Mouse (Mus musculus): Measurements from ENCODE around the gene Naaladl2. TPM values are rescaled to one million over a fixed set of nuclear protein-coding genes. Genes with fewer than 3 reads are reported as not detected.

Naaladl2 gene
- polyA plus RNA-seq, 1 experiment from 2014 or later: 3.9 TPM

DNA sequence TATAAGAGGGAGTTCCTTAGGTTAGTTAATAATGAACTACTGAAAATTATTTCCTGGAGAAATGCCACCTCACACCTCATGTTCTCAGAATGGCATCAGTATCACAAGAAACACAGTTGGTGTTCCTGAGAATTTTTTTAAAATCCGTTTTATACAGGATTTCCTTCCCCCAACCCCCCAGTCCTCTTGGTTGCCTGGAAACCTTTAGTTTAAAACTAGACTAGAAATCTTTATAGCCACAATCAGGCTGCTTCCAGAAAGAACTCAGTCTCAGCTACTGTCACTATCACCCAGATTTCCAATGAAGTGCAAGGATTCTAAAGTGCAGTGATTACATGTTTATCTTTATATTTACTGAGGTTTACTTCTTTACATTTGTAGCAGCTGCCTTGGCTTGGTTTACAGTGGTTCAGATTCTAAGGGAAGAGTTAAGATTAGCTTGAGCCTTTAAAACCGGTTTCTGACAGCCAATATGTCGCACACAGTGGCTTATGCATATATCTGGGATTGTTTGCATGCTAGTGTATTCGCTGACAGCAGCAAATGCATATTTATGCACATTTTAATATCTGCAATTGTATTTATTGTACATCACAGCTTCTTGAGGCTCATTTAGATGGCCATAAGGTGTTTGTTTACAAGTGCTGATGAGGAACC lies 657.5 kb downstream of the Naaladl2 start:
- no peaks in the 10 kb centered on the region for H3K4me1 ChIP-seq (replicated peaks; ENCODE audit: insufficient read depth, low read length)
- H3K27me3 ChIP-seq (ENCODE audit: insufficient read depth, low read length): no peaks in the 10 kb centered on the region
- WGBS: 68% methylated on average over 4 of the region's 4 CpGs
- H3K9ac ChIP-seq (ENCODE audit: low read depth, low read length): no peak overlapping the region
- no peaks in the 10 kb centered on the region for H3K9me3 ChIP-seq (replicated peaks; ENCODE audit: low read length)
- DNase-seq (ENCODE audit: low spot score) (no peak), ATAC-seq (replicated peaks; ENCODE audit: low FRiP score, low read depth) (no peak)
- H3K36me3 ChIP-seq (ENCODE audit: insufficient read depth, low read length): no peaks in the 10 kb centered on the region
- no peak overlapping the region for H3K27ac ChIP-seq
- H3K4me2 ChIP-seq (ENCODE audit: low read length): no peak overlapping the region
- TF ChIP-seq CTCF (IDR thresholded peaks at IDR 0.05; ENCODE audit: low read depth): no peak
- no peak overlapping the region for H3K4me3 ChIP-seq (replicated peaks; ENCODE audit: low read depth, low read length)

DNA sequence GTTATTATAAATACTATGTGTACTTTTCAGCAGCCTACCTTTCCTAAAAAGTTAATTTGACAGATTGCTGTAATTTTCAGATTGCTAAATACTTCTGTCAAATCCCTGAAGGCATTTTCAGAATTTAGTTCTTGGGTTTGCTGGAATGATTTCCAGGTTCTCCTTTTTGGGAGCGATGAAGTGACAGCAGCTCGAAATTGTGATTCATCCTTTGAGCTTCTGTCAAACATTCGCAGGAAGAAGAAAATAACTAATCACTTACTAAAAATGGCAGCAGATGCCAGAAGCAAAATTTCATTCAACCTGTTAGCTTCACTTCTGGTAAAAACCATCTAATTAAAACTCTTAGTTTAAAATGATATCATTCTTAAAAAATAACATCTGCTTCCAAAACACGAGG lies 680.1 kb downstream of the Naaladl2 start:
- ATAC-seq (replicated peaks; ENCODE audit: low FRiP score, low read depth) (no peak), DNase-seq (ENCODE audit: low spot score) (no peak)
- Histone ChIP-seq H3K4me3 (replicated peaks; ENCODE audit: low read depth, low read length) (no peak overlapping the region), H3K4me2 (ENCODE audit: low read length) (no peak overlapping the region), H3K27ac (no peak overlapping the region), H3K9me3 (replicated peaks; ENCODE audit: low read length) (no peaks in the 10 kb centered on the region), H3K36me3 (ENCODE audit: insufficient read depth, low read length) (no peaks in the 10 kb centered on the region), H3K9ac (ENCODE audit: low read depth, low read length) (no peak overlapping the region), H3K4me1 (replicated peaks; ENCODE audit: insufficient read depth, low read length) (no peaks in the 10 kb centered on the region), H3K27me3 (ENCODE audit: insufficient read depth, low read length) (no peaks in the 10 kb centered on the region)
- WGBS: 92% methylated on average over 4 of the region's 4 CpGs
- no peak for TF ChIP-seq CTCF (IDR thresholded peaks at IDR 0.05; ENCODE audit: low read depth)

DNA sequence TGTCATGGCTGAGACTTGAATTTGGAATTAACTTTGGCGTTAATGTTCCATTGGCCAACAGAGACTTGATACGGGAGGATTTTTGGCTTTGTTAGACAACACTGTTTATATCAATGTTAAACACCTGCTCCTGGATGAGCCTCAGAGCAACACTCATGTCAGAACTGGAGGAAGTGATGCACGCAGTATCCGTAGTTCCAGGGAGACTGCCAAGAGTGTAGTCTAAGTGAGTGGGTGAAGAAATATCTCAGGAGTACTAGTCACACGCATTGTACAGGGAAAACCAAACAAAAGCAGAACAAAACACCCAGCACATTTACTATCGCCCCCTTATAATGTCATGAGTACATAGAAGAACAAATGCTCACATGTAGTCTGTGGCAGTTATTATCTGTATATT lies 703.4 kb downstream of the Naaladl2 start:
- WGBS: 84% methylated on average over 6 of the region's 6 CpGs

DNA sequence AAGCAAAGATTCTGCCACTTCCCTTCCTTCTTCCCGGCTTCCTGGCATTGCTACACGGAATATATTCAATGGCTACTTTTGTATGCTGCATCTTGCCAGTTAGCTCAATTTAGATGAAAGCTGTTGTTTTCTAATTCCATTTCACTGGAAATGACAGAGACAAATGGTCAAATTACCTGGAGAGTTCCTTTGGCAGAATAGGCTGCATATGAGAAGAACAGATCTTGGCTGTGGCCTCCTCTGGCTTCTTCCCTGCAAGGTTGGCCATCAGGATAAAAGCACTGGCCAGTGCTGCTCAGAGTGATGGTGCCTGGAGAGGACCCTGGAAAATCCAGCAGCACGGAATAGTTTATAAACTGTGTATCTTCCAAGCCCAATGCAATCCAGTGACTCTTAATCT lies 711.3 kb downstream of the Naaladl2 start:
- ATAC-seq (replicated peaks; ENCODE audit: low FRiP score, low read depth) (no peak), DNase-seq (ENCODE audit: low spot score) (no peak)
- Histone ChIP-seq H3K9me3 (replicated peaks; ENCODE audit: low read length) (no peaks in the 10 kb centered on the region), H3K27me3 (ENCODE audit: insufficient read depth, low read length) (no peaks in the 10 kb centered on the region), H3K27ac (no peak overlapping the region), H3K4me2 (ENCODE audit: low read length) (no peak overlapping the region), H3K36me3 (ENCODE audit: insufficient read depth, low read length) (no peaks in the 10 kb centered on the region), H3K4me1 (replicated peaks; ENCODE audit: insufficient read depth, low read length) (no peaks in the 10 kb centered on the region), H3K9ac (ENCODE audit: low read depth, low read length) (no peak overlapping the region), H3K4me3 (replicated peaks; ENCODE audit: low read depth, low read length) (no peak overlapping the region)
- TF ChIP-seq CTCF (IDR thresholded peaks at IDR 0.05; ENCODE audit: low read depth): no peak
- WGBS: 89% methylated on average over 3 of the region's 3 CpGs

More for the DNA sequence above, 703.4 kb downstream of the Naaladl2 start:
- Histone ChIP-seq H3K4me1 (replicated peaks; ENCODE audit: insufficient read depth, low read length) (no peaks in the 10 kb centered on the region), H3K27me3 (ENCODE audit: insufficient read depth, low read length) (no peaks in the 10 kb centered on the region), H3K9me3 (replicated peaks; ENCODE audit: low read length) (no peaks in the 10 kb centered on the region), H3K27ac (no peak overlapping the region), H3K4me2 (ENCODE audit: low read length) (no peak overlapping the region), H3K36me3 (ENCODE audit: insufficient read depth, low read length) (no peaks in the 10 kb centered on the region), H3K4me3 (replicated peaks; ENCODE audit: low read depth, low read length) (no peak overlapping the region), H3K9ac (ENCODE audit: low read depth, low read length) (no peak overlapping the region)
- ATAC-seq (replicated peaks; ENCODE audit: low FRiP score, low read depth) (no peak), DNase-seq (ENCODE audit: low spot score) (no peak)
- no peak for TF ChIP-seq CTCF (IDR thresholded peaks at IDR 0.05; ENCODE audit: low read depth)

DNA sequence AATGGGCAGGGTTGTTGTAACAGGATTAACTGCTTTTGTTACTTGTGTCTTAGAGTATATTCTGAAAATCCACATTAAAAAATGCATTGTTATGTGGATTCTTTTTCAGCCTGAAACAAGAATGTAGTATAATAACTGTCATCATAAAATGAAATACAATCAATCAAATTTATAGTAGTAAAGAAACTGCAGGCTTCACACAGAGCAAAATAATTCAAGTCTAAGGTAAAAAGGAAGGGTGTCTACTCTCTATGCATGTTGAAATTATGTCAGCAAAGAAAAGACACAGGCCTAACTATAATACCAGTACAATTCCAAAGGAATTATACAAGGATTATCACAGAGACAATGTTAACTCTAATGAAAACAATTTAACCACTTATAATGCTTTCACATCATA lies 752.3 kb downstream of the Naaladl2 start:
- ATAC-seq (replicated peaks; ENCODE audit: low FRiP score, low read depth) (no peak), DNase-seq (ENCODE audit: low spot score) (no peak)
- Histone ChIP-seq H3K4me2 (ENCODE audit: low read length) (no peak overlapping the region), H3K36me3 (ENCODE audit: insufficient read depth, low read length) (no peaks in the 10 kb centered on the region), H3K4me3 (replicated peaks; ENCODE audit: low read depth, low read length) (no peak overlapping the region), H3K27ac (no peak overlapping the region), H3K9ac (ENCODE audit: low read depth, low read length) (no peak overlapping the region), H3K4me1 (replicated peaks; ENCODE audit: insufficient read depth, low read length) (no peaks in the 10 kb centered on the region), H3K27me3 (ENCODE audit: insufficient read depth, low read length) (no peaks in the 10 kb centered on the region), H3K9me3 (replicated peaks; ENCODE audit: low read length) (no peaks in the 10 kb centered on the region)
- no peak for TF ChIP-seq CTCF (IDR thresholded peaks at IDR 0.05; ENCODE audit: low read depth)

DNA sequence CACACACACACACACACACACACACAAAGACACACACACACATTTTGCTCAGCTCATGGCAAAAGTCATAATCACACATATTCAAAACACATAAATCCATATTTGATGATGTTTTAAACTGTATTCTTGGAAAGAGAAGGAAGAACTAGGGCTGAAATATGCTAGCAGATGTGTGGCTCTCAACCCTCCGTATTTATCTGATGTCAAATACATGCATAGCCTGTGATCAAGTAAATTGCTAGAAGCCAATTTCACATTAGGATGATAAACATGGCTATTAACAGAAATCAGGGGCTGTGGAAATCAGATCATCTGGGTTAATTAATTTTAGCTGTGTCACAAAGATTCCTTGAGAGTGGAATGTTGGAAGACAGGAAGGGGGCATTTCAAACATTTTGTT lies 752.8 kb downstream of the Naaladl2 start:
- 65% methylated on average over 1 of the region's 1 CpGs for WGBS
- no peak overlapping the region for H3K9ac ChIP-seq (ENCODE audit: low read depth, low read length)

DNA sequence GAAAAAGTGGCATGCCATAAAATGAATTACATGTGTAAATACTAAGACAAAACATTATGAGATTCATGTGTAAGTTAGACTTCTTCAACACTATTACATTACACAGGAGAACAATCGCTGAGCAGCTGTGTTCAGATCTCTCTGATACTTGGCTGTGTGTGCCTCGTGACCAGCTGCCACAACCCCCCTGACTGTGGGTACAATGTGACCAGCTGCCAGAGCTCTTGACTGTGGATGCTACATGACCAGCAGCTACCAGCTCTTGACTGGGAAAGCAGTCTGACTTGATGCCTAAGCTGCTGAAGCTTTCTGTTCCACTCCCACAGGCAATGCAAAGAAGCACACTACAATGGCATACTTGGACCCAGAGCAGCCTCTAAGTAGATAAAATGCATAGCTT lies 789.1 kb downstream of the Naaladl2 start:
- Histone ChIP-seq H3K9ac (ENCODE audit: low read depth, low read length) (no peak overlapping the region), H3K4me2 (ENCODE audit: low read length) (no peak overlapping the region), H3K36me3 (ENCODE audit: insufficient read depth, low read length) (no peaks in the 10 kb centered on the region), H3K9me3 (replicated peaks; ENCODE audit: low read length) (no peaks in the 10 kb centered on the region), H3K27me3 (ENCODE audit: insufficient read depth, low read length) (no peaks in the 10 kb centered on the region), H3K27ac (no peak overlapping the region), H3K4me3 (replicated peaks; ENCODE audit: low read depth, low read length) (no peak overlapping the region), H3K4me1 (replicated peaks; ENCODE audit: insufficient read depth, low read length) (no peaks in the 10 kb centered on the region)
- DNase-seq (ENCODE audit: low spot score) (no peak), ATAC-seq (replicated peaks; ENCODE audit: low FRiP score, low read depth) (no peak)
- no peak for TF ChIP-seq CTCF (IDR thresholded peaks at IDR 0.05; ENCODE audit: low read depth)
- 70% methylated on average over 2 of the region's 2 CpGs for whole genome bisulfite sequencing

More for the DNA sequence above, 752.8 kb downstream of the Naaladl2 start:
- Histone ChIP-seq H3K4me1 (replicated peaks; ENCODE audit: insufficient read depth, low read length) (no peaks in the 10 kb centered on the region), H3K4me2 (ENCODE audit: low read length) (no peak overlapping the region), H3K4me3 (replicated peaks; ENCODE audit: low read depth, low read length) (no peak overlapping the region), H3K9me3 (replicated peaks; ENCODE audit: low read length) (no peaks in the 10 kb centered on the region), H3K27ac (no peak overlapping the region), H3K27me3 (ENCODE audit: insufficient read depth, low read length) (no peaks in the 10 kb centered on the region), H3K36me3 (ENCODE audit: insufficient read depth, low read length) (no peaks in the 10 kb centered on the region)
- ATAC-seq (replicated peaks; ENCODE audit: low FRiP score, low read depth): no peak
- TF ChIP-seq CTCF (IDR thresholded peaks at IDR 0.05; ENCODE audit: low read depth): no peak
- DNase-seq (ENCODE audit: low spot score): no peak

Data from kidney, postnatal 0 days (tissue).